Mouse (Mus musculus): ENCODE data around the gene Cela1.

GRCm38 (mm10) chr15:100687430-100687971 lies at the start of gene Cela1:
- no peak for TF ChIP-seq POLR2A (IDR thresholded peaks at IDR 0.05; ENCODE audit: extremely low read depth, insufficient read depth, low read length)
- no peak for TF ChIP-seq CTCF (IDR thresholded peaks at IDR 0.05; ENCODE audit: extremely low read depth, insufficient read depth, low read length)
